Mouse (Mus musculus): ENCODE measurements at regions not wholly inside any gene's neighbourhood (a gene's known extent, or its start where the extent isn't known, plus 50 kb on each side); places are given as distances from the start of the nearest gene placed in this dataset.

DNA sequence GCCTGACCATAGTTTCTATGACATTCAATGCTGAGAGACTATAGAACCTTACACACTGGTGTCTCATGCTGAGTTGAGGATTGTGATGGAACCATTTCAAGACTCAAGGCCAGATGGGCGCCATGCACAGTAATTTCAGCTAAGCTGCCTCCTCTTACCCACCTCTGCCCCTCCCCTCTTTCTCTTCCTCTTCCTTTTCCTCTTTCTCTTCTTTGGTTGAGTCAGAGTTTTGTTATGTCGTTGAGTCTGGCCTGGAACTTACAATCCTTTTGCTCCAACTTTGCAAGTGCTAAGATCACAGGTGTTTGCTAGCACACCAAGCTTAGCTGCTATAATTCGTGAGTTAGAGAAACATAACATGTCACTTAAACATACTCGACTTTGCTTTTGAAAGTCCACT lies 323.2 kb upstream of the Gm5148 start:
- DNase-seq (ENCODE audit: low read depth, low spot score) = no peak

DNA sequence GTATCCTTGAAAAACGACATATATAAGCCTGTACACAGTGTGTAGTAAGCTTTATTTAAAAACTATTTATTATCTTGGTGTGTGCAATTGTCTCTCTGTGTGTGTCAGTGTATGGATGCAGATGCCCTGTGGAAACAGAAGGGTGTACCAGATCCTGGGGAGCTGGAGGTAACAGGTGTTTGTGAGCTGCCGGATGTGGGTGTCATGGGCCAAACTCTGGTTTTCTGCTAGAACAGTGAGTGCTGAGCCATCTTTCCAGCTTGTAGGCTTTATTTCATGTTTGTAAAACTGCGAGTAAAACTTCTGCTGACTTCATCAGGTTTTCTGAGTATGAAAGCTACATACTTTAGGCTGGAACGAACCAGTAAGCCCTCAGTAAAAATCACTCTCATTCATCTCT lies 322.3 kb upstream of the Gm5148 start:
- DNase-seq (ENCODE audit: low read depth, low spot score) = no peak

DNA sequence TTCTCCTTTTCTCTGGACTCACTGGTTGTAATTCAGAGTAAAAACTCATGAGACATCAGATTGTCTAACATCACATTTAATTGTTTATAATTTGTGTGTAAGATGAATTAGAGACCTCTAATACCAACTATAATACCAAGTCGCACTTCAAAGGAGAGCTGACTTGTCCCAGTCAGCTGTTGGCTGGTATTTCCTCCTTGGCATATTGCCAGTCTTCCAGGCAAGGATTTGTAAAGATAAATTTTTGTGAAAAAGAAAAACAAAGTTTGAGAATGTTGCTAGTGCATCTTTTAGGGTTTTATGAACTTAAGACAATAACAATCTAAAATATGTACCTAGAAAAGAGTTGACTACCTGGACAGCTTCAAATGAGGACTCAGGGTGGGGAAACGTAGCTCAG lies 321.7 kb upstream of the Gm5148 start:
- DNase-seq (ENCODE audit: low read depth, low spot score) = no peak

DNA sequence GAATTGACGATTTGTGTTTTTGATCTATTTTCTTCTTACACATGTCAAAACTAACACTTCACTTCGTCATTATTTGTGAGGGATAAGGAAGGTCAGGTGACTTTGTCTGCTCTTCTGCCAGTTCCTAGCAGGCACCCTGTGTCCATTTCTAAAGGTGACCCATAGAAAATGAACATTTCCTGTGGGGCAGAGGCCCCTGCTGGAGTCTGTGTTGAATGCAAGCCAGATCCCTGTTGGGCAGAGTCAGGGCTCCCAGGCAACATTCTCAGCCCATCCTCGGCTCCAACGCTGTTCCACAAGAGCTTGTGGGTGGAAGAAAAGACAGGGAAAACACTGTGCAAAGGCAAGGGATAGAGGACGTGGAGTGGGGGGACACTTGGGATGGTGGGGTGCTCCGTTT lies 321.2 kb upstream of the Gm5148 start:
- DNase-seq (ENCODE audit: low read depth, low spot score) = no peak

DNA sequence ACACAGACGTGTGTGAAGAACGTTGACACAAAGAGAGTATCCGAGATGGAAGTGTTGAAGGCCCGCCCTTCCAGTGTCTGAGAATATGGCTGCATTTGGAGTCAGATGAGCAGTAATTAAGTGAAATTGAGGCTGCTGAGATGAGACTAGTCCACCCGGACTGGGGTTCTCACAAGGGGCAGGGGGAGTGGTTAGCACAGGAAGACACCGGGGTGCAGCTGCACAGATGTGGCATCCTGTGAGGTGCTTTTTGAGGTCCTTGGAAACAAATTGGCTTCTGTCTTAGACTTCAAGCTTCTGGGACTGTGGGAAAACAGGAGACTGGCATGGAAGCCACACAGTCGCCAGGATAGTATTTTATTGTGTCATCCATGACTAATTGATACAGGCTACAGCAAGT lies 320.0 kb upstream of the Gm5148 start:
- no peak for DNase-seq (ENCODE audit: low read depth, low spot score)

DNA sequence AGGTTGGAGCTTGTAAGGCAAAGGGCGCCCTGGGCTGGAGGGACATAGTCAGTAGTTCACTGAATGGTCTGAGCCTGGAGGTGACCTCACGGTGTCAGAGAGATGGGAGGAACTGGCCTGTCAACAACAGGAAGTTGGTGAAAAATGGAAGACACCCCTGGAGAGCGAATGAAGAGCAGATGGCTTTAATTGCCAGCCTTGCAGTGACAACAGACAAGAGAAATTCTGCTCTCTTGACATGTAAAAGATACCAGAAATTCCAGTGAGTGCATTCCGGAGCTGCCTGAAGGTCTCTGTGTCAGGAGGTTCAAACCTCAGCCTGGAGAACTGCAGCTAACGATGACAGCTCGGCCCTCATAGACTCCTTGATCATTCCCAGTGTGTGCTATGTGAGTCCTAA lies 318.3 kb upstream of the Gm5148 start:
- DNase-seq (ENCODE audit: low read depth, low spot score) = no peak

DNA sequence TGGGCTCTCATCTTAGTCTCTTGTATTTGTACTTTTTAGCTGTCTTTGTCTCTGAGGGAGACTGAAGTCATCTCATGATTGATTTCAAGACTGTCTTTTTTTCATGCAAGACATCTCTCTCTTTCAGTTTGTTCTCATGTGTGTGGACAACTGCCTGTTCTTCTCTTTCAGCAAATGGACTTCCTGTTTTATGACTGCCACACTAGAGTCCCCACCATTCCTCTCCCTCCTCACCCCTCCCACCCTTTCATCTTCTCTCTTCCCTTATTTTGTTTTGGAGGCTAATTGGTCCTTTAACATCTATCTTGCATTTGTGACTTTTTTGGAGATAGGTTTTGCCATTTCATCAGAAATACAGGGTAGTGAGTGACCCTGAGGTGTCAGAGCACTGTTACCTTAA lies 311.8 kb upstream of the Gm5148 start:
- DNase-seq (ENCODE audit: low read depth, low spot score) = no peak

DNA sequence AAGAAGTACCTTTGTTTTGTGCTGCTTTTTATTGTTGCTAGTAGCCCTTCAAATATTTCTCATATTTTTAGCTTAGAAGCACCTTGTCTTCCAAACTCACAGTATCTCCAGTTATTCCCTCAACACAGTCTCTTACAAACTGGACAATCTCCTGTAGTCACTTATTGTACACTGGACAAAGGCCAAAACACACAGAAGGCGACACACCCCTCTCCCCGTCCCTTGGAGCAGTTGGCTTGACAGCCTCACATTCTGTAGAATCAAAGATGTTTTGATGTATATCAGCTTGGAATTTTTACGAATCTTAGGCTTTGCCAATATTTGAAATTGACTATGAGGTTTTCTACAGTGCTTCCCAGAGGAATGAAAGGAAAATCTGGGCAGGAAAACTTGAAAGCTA lies 309.8 kb upstream of the Gm5148 start:
- DNase-seq (ENCODE audit: low read depth, low spot score) = no peak

DNA sequence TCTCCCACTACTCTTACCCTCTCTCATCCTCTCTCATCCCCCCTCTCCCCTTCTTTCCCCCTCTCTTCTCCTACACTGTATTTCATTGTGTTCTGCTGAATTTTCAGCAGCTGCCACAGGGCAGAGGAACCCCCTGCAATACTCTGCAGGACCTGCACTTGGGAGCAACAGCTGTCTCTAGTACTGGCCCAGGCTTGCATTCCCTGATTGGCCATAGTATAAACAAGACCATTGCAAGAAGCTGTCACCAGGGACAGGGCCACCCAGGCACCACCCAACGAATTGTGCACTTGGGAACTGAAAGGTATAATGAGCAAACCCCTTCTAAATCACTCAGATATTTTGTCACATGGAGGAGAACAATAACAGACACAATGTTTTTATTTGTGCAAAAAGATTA lies 290.5 kb upstream of the Gm5148 start:
- no peak for DNase-seq (ENCODE audit: low read depth, low spot score)

DNA sequence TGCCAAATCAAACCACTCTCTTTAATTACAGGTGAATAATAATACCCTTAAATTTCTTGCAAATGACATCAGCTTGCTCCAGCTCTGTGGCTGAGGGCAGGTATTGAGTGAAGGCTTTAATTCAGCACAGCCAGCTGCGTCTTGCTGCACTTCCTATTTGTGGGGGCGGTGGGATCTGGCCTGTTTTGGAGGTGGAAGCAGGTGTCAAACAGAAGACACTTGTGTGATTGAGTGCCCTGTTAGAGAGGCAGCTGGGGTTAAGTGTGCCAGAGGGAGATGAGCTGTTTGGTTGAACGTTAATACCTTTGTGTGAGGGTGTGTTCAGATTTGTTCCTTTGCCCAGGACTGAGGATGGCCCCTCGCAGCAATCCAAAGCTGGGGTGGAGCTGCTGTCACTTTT lies 284.9 kb upstream of the Gm5148 start:
- DNase-seq (ENCODE audit: low read depth, low spot score) = no peak

DNA sequence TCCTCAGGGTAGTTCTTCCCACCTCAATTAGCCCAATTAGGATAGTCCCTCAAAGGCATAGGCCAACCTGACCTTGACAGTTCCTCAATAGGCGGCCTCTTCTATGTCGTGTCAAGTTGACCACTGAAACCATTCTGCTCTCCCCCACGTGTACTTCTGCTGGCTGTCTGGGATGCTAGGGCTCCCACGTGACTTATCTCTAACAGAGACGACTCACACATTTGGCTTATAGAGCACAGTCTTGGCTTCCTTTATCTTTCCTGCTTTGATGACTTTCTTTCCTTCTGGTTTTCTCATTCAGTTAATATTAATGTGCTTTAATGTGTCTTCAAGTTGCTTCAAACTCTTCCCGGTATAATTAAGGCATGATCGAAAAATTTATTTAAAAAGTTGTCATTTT lies 284.0 kb upstream of the Gm5148 start:
- no peak for DNase-seq (ENCODE audit: low read depth, low spot score)

DNA sequence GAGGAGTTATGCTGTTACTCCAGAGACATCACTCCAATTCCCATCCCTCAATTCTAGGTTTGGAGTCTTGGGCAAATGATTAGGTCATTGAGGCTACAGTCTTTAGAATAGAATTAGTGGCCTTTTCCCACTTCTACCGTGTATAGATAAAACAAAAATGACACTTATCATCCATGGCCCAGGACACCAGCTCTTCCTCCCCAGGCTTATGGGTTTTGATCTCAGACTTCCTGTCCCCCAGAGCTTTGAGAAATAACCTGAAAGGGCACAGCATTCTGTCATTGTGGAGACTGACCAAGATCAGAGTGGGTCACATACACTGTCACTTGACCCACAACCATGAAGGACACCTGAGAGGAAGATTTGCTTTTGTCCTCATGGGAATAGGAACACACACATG lies 283.3 kb upstream of the Gm5148 start:
- DNase-seq (ENCODE audit: low read depth, low spot score) = no peak

DNA sequence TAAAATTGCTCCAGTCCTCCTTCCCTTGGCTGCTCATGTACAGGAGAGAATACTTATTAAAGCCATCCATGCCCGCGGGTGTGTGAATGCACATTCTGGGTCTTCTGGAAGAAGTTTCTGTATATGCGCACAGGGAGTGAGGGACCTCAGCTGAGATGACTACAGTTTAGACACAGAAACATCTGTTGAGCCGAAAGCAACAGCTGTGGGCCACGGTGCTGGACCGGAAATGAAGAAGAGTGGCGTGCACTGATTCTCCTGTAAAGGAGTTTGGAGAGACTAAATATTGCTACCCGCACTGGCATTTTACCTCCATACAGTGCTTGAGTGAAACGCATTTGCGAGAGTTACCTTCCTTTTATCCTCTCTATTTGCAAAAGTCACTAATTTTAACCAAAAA lies 278.0 kb upstream of the Gm5148 start:
- no peak for DNase-seq (ENCODE audit: low read depth, low spot score)

DNA sequence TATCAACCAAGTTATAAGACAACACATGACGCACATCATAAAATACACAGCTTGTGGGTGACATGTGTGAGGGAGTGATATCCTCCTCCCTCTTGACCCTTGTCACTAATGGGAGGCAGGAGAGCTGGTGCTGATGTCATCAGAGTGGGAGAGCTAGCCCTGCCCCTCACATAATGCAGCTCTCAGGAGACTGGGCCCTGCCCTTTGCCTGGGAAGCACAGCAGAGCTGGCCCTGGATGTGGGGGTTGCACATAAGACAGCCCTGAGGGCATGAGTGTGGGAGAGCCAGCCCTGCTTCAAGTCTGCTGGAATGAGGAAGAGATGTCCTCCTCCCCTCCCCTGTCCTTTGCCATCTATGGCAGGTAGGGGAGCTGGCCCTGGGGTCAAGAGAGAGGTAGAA lies 275.5 kb upstream of the Gm5148 start:
- no peak for DNase-seq (ENCODE audit: low read depth, low spot score)

DNA sequence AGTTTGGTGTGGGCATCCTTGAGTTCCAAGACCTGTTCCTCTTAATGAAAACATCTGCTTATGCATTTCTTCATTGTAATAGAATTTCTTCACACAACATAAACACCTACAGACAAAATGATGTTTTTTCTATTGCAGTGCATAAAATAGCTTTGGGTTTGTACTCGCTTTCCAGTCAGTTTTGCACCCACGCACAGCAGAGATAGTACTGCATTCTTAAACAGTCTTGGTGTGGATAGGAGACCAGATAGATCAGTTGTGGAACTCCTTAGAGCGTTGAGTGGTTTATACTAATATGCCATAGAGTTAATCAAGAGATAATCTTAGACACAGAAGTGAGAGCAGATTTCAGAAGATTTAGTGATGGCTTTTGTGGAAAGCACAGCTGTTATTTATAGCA lies 273.7 kb upstream of the Gm5148 start:
- no peak for DNase-seq (ENCODE audit: low read depth, low spot score)

DNA sequence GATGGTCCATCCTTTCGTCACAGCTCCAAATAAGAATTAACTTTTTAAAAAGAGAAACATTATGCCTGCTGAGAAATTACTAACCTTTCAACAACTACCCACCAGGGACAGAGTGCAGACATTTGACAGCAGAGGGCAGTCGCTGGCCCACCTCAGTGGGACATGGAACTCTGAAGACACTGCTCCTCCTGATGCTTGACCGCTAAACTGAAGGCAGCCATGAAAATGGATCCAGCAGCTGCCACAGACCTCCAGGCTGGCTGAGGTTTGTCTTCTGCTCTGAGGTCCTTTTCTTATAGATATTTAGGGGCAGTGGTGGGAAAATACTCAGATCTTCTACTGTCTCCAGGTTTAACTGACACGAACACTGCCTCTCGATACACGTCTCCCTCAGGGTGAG lies 265.7 kb upstream of the Gm5148 start:
- no peak for DNase-seq (ENCODE audit: low read depth, low spot score)

DNA sequence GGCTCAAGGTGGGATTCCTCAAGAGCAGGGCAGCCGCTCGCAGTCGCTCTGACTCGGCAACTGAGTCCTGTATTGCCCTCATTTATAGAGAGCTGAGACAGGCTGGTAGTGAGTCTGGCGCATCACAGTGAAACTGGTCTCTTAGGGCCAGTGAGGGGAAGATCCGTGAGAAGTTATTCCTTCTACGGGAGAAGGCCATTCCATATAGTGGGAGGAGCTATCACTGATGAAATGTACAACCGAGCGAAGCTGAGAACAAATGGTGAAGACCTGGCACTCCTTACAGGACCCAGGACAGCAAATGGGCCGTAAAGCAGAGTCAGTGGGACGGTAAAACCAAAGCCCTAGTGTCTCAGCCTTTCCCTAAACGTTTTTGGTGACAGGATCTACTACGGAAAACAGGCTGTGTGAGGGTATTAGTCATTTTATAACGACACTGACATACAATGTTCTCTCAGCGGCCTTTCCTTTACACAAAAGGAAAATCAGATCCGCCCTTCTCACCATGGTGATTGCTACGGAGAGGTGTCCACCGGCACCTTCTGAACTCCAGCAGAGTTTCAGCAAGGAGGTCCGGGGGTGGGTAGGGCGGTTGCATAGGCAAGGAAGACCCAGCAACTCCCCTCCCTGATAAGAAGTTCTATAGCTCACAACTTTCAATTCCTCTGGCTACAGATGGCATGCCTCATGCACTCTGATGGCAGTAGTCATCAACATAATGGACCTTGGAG lies 263.6 kb upstream of the Gm5148 start:
- DNase-seq (ENCODE audit: low read depth, low spot score) = no peak

DNA sequence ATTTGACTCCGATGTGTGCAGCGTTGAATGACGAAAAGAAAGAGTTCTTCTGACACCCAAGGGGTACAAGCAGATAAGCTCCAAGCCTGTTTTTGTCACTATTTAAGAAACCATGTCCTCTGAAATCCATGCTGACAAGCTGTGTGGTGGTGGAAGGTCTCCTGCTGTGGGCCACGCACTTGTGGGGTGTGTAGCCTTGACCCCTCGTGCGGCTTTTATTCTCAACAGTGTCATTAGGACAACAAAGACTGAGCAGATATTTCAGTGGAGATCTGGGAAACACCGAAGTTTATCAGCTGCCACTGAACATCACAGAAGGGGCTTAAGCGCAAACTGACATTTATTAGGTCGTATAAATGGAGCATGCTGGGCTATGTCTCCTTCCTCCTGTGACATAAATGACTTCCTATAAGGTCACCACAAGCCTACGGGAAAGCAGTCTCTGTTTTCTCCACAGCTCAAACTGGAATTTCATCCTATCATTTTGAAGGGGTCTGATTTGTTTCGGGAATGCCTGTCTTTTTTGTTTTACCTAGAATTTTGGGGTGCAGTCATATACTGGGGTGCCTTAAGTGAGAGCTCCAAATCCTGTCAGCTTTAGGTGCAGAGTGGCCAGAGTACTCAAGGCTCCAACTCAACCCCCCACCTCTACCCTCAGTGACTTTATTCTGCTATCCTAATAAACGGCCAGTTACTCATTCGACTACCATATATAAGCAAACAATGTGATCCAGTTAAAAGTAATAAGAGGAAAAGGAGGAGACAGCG lies 262.9 kb upstream of the Gm5148 start:
- no peak for DNase-seq (ENCODE audit: low read depth, low spot score)

DNA sequence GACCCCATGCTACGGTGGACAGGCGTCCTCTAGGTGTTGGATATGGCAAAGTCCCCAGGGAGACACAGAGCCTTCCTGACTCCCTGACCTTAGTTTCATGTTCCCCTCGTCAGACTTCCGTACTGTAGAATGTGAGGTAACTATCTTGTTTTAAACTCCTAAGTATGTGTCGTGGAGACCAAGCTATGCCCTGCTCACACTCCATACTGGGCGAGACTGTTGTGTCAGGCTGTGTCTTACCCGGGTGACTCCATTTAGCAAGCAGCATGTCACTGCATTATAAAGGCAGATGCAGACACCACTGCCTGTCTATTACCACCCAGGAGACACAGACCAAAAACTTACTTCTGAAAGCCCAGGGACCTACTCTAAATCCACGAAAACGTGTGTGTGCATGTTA lies 260.4 kb upstream of the Gm5148 start:
- DNase-seq (ENCODE audit: low read depth, low spot score) = no peak

DNA sequence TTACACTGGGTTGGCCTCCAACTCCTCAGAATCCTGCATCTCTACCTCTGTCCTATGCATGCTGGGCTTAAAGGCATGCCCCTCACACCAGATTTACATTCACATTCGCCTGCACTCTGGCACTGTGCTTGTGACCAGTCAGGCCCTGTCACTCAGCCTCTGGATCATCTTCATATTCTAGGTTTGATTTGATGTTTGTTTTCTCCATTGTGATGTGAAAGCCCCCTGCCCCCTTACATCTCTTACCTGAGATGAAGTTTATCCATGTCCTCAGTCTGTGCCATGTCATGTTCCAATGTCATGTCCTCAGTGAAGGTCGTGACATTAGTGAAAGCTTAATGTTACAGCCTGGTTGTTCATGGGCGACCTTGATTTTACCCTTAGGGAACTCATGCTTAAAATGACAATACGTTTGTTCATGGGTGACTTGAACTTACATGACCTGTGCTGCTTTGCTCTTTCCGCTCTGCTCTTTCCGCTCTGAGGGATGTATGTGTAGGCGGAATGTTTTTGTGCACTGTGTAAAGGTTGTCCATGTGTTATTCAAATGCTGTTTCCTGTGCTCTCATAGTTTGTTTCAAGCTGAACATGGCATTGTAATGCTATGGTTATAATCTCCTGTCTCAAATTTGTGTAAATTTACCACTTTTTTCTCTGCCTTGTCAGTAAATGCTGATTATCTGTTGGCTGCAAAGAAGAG lies 257.3 kb upstream of the Gm5148 start:
- no peak for DNase-seq (ENCODE audit: low read depth, low spot score)

DNA sequence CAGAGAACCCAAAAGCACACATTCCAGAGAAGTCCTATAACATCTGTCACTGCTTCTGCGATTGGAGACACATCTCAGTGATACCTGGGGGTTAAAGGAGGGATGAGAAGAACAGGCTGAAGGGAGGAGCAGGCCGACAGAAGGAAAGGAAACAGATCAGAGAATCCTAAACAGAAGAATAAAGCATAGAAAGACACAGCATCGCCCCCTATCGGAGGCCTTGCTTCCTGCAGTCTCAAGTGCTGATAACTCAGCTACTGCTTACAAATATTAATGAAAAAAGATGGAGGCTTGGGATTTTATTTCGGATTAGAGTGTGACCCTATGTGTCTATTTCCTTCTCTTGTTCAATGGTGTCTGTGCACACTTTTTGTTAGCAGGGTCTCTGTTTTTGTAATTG lies 255.6 kb upstream of the Gm5148 start:
- no peak for DNase-seq (ENCODE audit: low read depth, low spot score)

DNA sequence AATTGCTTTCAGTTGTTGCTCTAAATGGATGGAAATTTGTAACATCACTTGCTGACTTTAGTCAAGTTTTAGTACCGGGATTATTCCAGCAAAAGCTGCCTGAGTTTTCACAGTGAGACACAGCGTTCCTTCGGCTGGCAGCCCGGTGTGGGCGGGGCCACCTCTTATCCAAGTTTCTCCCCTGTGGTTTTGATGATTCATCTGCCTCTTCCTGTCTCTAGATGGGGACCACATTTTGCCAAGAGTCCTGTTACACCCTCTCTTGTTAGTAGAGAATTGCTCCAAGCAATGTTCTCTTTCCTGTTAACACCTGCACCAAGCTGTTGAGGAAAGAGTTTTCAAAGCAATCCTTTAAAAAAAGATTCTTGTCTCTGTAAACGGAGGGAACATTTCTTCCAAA lies 254.2 kb upstream of the Gm5148 start:
- no peak for DNase-seq (ENCODE audit: low read depth, low spot score)

DNA sequence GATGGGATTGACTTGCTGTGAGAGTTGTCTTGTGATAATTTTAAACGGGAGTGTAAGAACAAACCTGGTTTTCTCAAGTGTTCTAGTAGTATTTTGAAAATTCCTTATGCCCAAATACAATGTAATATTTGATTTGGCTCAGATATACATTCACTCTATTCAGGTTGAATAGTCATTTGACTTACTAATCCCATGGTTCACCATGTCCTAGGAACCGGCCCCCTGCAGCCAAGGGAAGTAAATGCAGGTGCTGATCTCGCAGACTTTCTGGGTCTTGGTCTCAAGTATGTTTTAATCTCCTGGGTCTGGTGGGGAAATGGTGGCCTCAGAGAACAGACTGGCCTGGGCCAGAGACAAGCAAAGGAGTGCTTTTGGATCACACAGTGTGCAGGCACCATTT lies 253.2 kb upstream of the Gm5148 start:
- DNase-seq (ENCODE audit: low read depth, low spot score) = no peak
